Mouse (Mus musculus) hindbrain, embryonic 16.5 days (tissue): ENCODE results near the gene Umad1. TPM values are rescaled to one million over a fixed set of nuclear protein-coding genes. Genes with fewer than 3 reads are reported as not detected.
A peak's percentile ranks its signal among the peaks of the same experiment; 100 is the strongest.
"Not testable (repeated sequence)": the region's sequence is repeated elsewhere in the genome, so short reads cannot be mapped to it uniquely, and the experiment has no call there.

ENCODE experiments used
- ATAC-seq: fragments of 200-750 bp; cut with Nextera tagmentation; 2 replicates; pipeline ENCODE4 v1.8.0; 2017; ENCODE audit warnings: moderate TSS enrichment, moderate library complexity
- H3K27ac ChIP-seq: fragments of 300-500 bp; sonication (generic); 2 replicates; pipeline ENCODE4 v1.5.1; 2014; ENCODE audit warnings: low read depth, mild to moderate bottlenecking, control low read depth, low read length, moderate library complexity
- H3K27me3 ChIP-seq: fragments of 300-500 bp; sonication (generic); replicated peaks from 2 replicates; pipeline ENCODE4 v1.6.1; 2014; ENCODE audit warnings: low read length; ENCODE audit not compliant: control insufficient read depth, insufficient read depth
- H3K36me3 ChIP-seq: fragments of 300-500 bp; sonication (generic); 2 replicates; pipeline ENCODE4 v1.6.1; 2014; ENCODE audit warnings: mild to moderate bottlenecking, low read length, moderate library complexity, mixed read lengths; ENCODE audit not compliant: control insufficient read depth, insufficient read depth
- H3K4me1 ChIP-seq: fragments of 300-500 bp; sonication (generic); 2 replicates; pipeline ENCODE4 v1.6.1; 2014; ENCODE audit warnings: low read depth, low read length; ENCODE audit not compliant: control insufficient read depth, insufficient read depth
- H3K4me2 ChIP-seq: fragments of 300-500 bp; sonication (generic); 2 replicates; pipeline ENCODE4 v1.6.1; 2014; ENCODE audit warnings: mild to moderate bottlenecking, low read length, control low read depth, moderate library complexity
- H3K4me3 ChIP-seq: fragments of 300-500 bp; sonication (generic); 2 replicates; pipeline ENCODE4 v1.5.1; 2014; ENCODE audit warnings: mild to moderate bottlenecking, low read length, control low read depth, moderate library complexity
- H3K9ac ChIP-seq: fragments of 300-500 bp; sonication (generic); 2 replicates; pipeline ENCODE4 v1.6.1; 2014; ENCODE audit warnings: low read depth, mild to moderate bottlenecking, control low read depth, low read length, moderate library complexity
- H3K9me3 ChIP-seq: fragments of 300-500 bp; sonication (generic); 2 replicates; pipeline ENCODE4 v1.6.1; 2014; ENCODE audit warnings: mild to moderate bottlenecking, low read length, moderate library complexity; ENCODE audit not compliant: control insufficient read depth
- WGBS: fragments of 180-500 bp; shearing (Covaris S2); extraction: QIAGEN DNeasy Blood & Tissue Kit; methylation state at CpG from one replicate; pipeline ENCODE4 v1.1.7; 2014; 5-methylcytosine and 5-hydroxymethylcytosine counted together
- polyA plus RNA-seq: library from polyadenylated mRNA; unstranded; fragments of >200 nt; fragmentation: Nextera tagmentation; extraction: Ambion mirVana; gene quantifications from 2 replicates; pipeline ENCODE4 v1.2.1, GENCODE M21; 2015

The Umad1 gene
- polyA plus RNA-seq, 1 experiment from 2014 or later, result 62.6 TPM

GRCm38 (mm10) chr6:8299066-8299863 lies 40.2 kb downstream of the Umad1 start:
- no peak for ATAC-seq
- Histone ChIP-seq H3K36me3 (no peaks in the 10 kb centered on the region), H3K4me1 (no peaks in the 10 kb centered on the region), H3K4me2 (no peak overlapping the region), H3K4me3 (no peak overlapping the region), H3K9ac (no peak overlapping the region), H3K27ac (no peak overlapping the region), H3K9me3 (no peaks in the 10 kb centered on the region), H3K27me3 (no peaks in the 10 kb centered on the region)
- 80% methylated on average over 6 of the region's 6 CpGs for WGBS

DNA sequence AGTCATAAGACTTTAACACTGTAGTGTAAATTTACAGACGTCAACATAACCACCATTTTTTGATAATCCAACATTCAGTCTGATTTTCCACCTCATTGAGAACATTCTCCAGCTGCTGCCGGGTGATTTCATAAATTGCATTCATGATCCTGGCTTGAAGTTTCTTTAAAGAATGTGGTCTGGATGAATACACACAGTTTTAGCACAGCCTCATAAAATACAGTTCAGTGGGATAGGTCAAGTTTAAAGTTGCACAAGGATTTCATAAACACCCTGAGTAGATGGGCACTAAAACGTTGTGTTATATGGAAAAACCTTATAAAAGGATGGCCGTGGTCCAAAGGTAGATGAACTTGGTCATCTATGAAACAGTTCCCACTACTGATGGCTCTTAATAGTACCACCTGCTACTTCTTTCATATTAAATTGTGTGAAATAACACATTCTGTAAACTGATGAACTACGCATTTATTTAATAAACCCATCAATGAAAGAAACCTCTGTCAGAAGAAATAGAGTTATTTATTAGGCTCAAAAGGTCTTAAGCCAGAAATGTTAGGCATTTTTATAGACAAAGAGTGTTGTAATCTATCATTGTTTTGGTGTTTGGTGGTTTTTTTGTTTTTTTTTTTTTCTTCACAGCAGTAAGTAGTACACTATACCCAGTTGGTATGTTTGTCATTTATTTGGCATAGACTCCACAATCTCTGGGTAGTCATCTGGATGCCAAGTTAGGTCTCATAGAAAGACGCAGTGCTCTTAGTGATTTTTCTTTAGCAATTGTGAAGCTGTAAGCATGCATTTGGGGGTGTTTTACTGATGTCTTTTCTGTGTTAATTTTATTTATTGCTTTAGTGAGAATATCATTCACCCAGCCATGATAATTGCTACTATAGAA lies 49.0 kb downstream of the Umad1 start:
- WGBS, result 60% methylated on average over 6 of the region's 6 CpGs
- H3K4me1 ChIP-seq, result no peaks in the 10 kb centered on the region; the same call in 1 of the 2 replicates

GRCm38 (mm10) chr6:8312554-8312953 lies 53.5 kb downstream of the Umad1 start:
- Histone ChIP-seq H3K4me2 (no peak overlapping the region), H3K4me3 (no peak overlapping the region), H3K27ac (no peak overlapping the region), H3K36me3 (no peaks in the 10 kb centered on the region), H3K9me3 (no peaks in the 10 kb centered on the region), H3K27me3 (no peaks in the 10 kb centered on the region), H3K9ac (no peak overlapping the region), H3K4me1 (no peaks in the 10 kb centered on the region; the same call in 1 of the 2 replicates)
- WGBS, result 92% methylated on average over 2 of the region's 2 CpGs
- ATAC-seq, result no peak

More for the DNA sequence above, 49.0 kb downstream of the Umad1 start:
- no peaks in the 10 kb centered on the region for H3K27me3 ChIP-seq
- H3K36me3 ChIP-seq, result no peaks in the 10 kb centered on the region
- ATAC-seq, result peak; percentile 42; the same call in 1 of the 2 replicates
- H3K9me3 ChIP-seq, result no peaks in the 10 kb centered on the region
- H3K9ac ChIP-seq, result no peak overlapping the region
- no peak overlapping the region for H3K4me3 ChIP-seq
- no peak overlapping the region for H3K27ac ChIP-seq
- H3K4me2 ChIP-seq, result no peak overlapping the region

DNA sequence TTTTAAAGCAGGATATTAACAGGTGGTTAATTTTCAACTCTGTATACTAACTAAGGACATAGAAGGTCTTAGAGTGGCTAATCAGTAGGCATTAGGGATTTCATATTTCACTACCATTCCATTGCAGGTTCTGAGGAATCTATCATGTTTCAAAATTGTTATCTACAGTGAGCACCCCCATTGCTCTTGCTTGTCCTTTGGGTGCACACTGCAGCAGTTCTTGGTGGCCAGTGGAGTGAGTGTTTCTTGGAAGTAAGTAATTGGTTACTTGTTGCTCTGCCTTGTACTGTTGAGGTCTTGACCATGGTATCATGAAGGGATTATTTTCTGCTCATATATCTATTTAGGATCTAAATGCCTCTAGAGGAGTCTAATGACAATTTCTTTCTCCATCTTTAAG lies 57.1 kb downstream of the Umad1 start:
- no peaks in the 10 kb centered on the region for H3K27me3 ChIP-seq
- H3K36me3 ChIP-seq, result no peaks in the 10 kb centered on the region
- no peak overlapping the region for H3K4me2 ChIP-seq
- H3K9ac ChIP-seq, result no peak overlapping the region
- H3K27ac ChIP-seq, result no peak overlapping the region
- no peaks in the 10 kb centered on the region; the same call in 1 of the 2 replicates for H3K9me3 ChIP-seq
- H3K4me1 ChIP-seq, result no peaks in the 10 kb centered on the region
- no peak overlapping the region for H3K4me3 ChIP-seq
- ATAC-seq, result no peak

DNA sequence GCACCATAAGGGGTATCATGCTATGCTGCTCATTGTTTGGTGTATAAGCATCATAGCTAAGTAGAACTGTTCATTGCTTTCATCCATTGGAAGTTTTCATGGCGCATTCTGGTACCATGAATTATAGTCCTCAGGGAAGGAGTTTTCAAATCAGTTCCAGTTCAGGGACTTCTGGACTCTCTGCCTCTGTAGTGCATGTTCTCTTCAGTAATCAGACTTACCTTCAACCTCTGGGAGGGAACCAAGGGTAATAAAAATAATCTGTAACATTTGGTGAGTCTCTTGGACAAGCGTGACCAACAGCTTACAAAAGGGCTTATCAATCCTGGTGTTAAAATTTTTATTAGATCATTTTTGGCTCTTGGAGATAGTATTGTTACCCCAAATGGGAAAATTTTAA lies 60.5 kb downstream of the Umad1 start:
- ATAC-seq, result no peak
- Histone ChIP-seq H3K4me2 (no peak overlapping the region), H3K27me3 (no peaks in the 10 kb centered on the region)

DNA sequence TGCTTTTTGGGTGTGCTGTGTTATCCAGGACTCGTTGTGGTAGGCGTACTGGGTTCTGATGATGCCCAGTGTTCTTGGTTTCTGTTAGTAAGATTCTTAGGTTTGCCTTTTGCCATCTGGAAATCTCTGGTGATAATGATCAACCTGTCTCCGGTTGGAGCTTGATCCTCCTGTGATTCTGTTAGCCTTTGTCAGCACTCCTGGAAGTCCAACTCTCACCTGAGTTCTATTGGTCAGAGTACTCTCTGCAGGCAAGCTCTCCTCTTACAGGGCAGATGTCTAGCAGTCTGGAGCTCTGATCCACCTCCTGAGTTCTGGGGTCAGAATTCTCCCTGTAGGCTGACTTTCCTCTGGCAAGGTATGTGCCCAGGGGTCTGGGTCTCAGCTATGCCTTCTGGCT lies 72.4 kb downstream of the Umad1 start:
- 96% methylated on average over 3 of the region's 3 CpGs for WGBS
- not testable (repeated sequence) for H3K27ac ChIP-seq, H3K4me3 ChIP-seq

More for the DNA sequence above, 60.5 kb downstream of the Umad1 start:
- WGBS, result 94% methylated on average over 2 of the region's 2 CpGs
- Histone ChIP-seq H3K27ac (no peak overlapping the region), H3K4me1 (no peaks in the 10 kb centered on the region), H3K36me3 (no peaks in the 10 kb centered on the region), H3K9me3 (no peaks in the 10 kb centered on the region; the same call in 1 of the 2 replicates), H3K4me3 (no peak overlapping the region), H3K9ac (no peak overlapping the region)

DNA sequence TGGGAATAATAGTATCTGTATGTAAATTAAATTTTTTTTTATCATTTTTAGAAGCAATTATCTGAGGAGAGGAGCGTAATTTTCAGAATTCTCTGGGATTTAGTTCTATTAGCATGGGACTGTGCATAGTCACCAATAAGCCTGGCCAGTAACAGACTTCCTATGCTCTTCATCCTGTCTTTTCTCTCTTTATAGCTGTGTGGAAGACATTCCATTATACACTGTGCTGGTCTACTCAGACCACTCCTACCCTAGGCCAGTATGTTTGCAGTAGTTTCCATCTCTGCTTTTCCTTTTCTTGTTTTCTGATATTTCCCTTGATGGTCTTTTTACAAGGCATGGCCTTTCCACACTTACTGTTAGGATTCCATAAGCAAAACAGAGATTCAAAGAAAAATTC lies 74.3 kb downstream of the Umad1 start:
- no peaks in the 10 kb centered on the region for H3K36me3 ChIP-seq
- no peak for ATAC-seq
- H3K27ac ChIP-seq, result no peak overlapping the region
- no peaks in the 10 kb centered on the region for H3K27me3 ChIP-seq
- no peak overlapping the region for H3K9ac ChIP-seq
- no peak overlapping the region for H3K4me2 ChIP-seq
- no peaks in the 10 kb centered on the region for H3K4me1 ChIP-seq
- WGBS, result 83% methylated on average over 1 of the region's 1 CpGs
- H3K9me3 ChIP-seq, result no peaks in the 10 kb centered on the region
- no peak overlapping the region for H3K4me3 ChIP-seq

More for the DNA sequence above, 72.4 kb downstream of the Umad1 start:
- not testable (repeated sequence) for ATAC-seq, H3K4me2 ChIP-seq, H3K9me3 ChIP-seq, H3K4me1 ChIP-seq, H3K27me3 ChIP-seq, H3K9ac ChIP-seq, H3K36me3 ChIP-seq

GRCm38 (mm10) chr6:8336487-8337390 lies 77.7 kb downstream of the Umad1 start:
- no peaks in the 10 kb centered on the region for H3K27me3 ChIP-seq

More at GRCm38 (mm10) chr6:8336487-8337390, 77.7 kb downstream of the Umad1 start:
- ATAC-seq, result no peak
- H3K4me1 ChIP-seq, result no peaks in the 10 kb centered on the region
- H3K36me3 ChIP-seq, result no peaks in the 10 kb centered on the region
- H3K9me3 ChIP-seq, result no peaks in the 10 kb centered on the region
- H3K27ac ChIP-seq, result no peak overlapping the region
- 84% methylated on average over 9 of the region's 9 CpGs for WGBS
- H3K9ac ChIP-seq, result no peak overlapping the region
- no peak overlapping the region for H3K4me2 ChIP-seq
- no peak overlapping the region for H3K4me3 ChIP-seq
